Mouse (Mus musculus): Measurements from ENCODE around the gene Rnf187. TPM values are rescaled to one million over a fixed set of nuclear protein-coding genes. Genes with fewer than 3 reads are reported as not detected.
"Not testable (repeated sequence)": the region's sequence is repeated elsewhere in the genome, so short reads cannot be mapped to it uniquely, and the experiment has no call there.

The Rnf187 gene
- polyA plus RNA-seq, 1 experiment from 2014 or later: 601 TPM

GRCm38 (mm10) chr11:58963543-58963942 lies 24.8 kb upstream of the Rnf187 start:
- no peak overlapping the region for H3K9ac ChIP-seq
- ATAC-seq (ENCODE audit: low read depth): no peak
- no peaks in the 10 kb centered on the region for H3K9me3 ChIP-seq
- WGBS: 29% methylated on average over 17 of the region's 17 CpGs
- H3K4me3 ChIP-seq: no peak overlapping the region
- H3K4me1 ChIP-seq (replicated peaks): peaks cover 21% of the 10 kb centered on the region
- no peak overlapping the region for H3K27ac ChIP-seq (replicated peaks)
- H3K4me2 ChIP-seq: no peak overlapping the region
- H3K36me3 ChIP-seq: peaks cover 10% of the 10 kb centered on the region; the same call in 1 of the 2 replicates
- H3K27me3 ChIP-seq: peaks cover 16% of the 10 kb centered on the region

GRCm38 (mm10) chr11:58961364-58962177 lies 22.9 kb upstream of the Rnf187 start:
- Histone ChIP-seq H3K9me3 (no peaks in the 10 kb centered on the region), H3K27ac (replicated peaks) (no peak overlapping the region), H3K4me3 (no peak overlapping the region), H3K4me2 (no peak overlapping the region), H3K27me3 (peaks cover 16% of the 10 kb centered on the region), H3K9ac (no peak overlapping the region), H3K4me1 (replicated peaks) (peaks cover 40% of the 10 kb centered on the region), H3K36me3 (0 out of 2 replicates have a peak, but pooled peaks cover 15% of the 10 kb centered on the region)
- no peak for ATAC-seq (ENCODE audit: low read depth)
- 61% methylated on average over 50 of the region's 50 CpGs for WGBS

- H3K27ac ChIP-seq (replicated peaks): peak overlapping the region; percentile 84
- peak overlapping the region; percentile 73 for H3K9ac ChIP-seq
- peaks cover 47% of the 10 kb centered on the region for H3K4me1 ChIP-seq (replicated peaks)
- peaks cover 16% of the 10 kb centered on the region for H3K27me3 ChIP-seq
- peak overlapping the region; percentile 47 for H3K4me3 ChIP-seq
- peak overlapping the region; percentile 87 for H3K4me2 ChIP-seq
- H3K36me3 ChIP-seq: 0 out of 2 replicates have a peak, but pooled peaks cover 15% of the 10 kb centered on the region
- no peaks in the 10 kb centered on the region for H3K9me3 ChIP-seq
- WGBS: 2% methylated on average over 40 of the region's 40 CpGs
- peak; percentile 78 for ATAC-seq (ENCODE audit: low read depth)
Observed at GRCm38 (mm10) chr11:58959921-58960465, 21.3 kb upstream of the Rnf187 start.

GRCm38 (mm10) chr11:58959186-58959825 lies 20.6 kb upstream of the Rnf187 start:
- peak overlapping the region; percentile 47 for H3K4me3 ChIP-seq
- H3K36me3 ChIP-seq: 0 out of 2 replicates have a peak, but pooled peaks cover 15% of the 10 kb centered on the region
- no peak for ATAC-seq (ENCODE audit: low read depth)
- H3K9ac ChIP-seq: peak overlapping the region; percentile 73
- peak overlapping the region; percentile 87 for H3K4me2 ChIP-seq
- H3K27ac ChIP-seq (replicated peaks): peak overlapping the region; percentile 84
- H3K27me3 ChIP-seq: peaks cover 16% of the 10 kb centered on the region
- H3K4me1 ChIP-seq (replicated peaks): peaks cover 42% of the 10 kb centered on the region
- 31% methylated on average over 15 of the region's 15 CpGs for WGBS
- no peaks in the 10 kb centered on the region for H3K9me3 ChIP-seq

GRCm38 (mm10) chr11:58958536-58958935 lies 19.8 kb upstream of the Rnf187 start:
- Histone ChIP-seq H3K27ac (replicated peaks) (no peak overlapping the region), H3K4me2 (peak overlapping the region; percentile 87), H3K36me3 (0 out of 2 replicates have a peak, but pooled peaks cover 15% of the 10 kb centered on the region), H3K4me3 (no peak overlapping the region), H3K9ac (peak overlapping the region; percentile 95; the same call in 1 of the 2 replicates), H3K27me3 (peaks cover 16% of the 10 kb centered on the region), H3K9me3 (no peaks in the 10 kb centered on the region), H3K4me1 (replicated peaks) (peaks cover 42% of the 10 kb centered on the region)
- ATAC-seq (ENCODE audit: low read depth): no peak
- WGBS: 81% methylated on average over 6 of the region's 6 CpGs

GRCm38 (mm10) chr11:58957226-58957914 lies 18.7 kb upstream of the Rnf187 start:
- peak overlapping the region; percentile 87 for H3K4me2 ChIP-seq
- 0 out of 2 replicates have a peak, but pooled peaks cover 15% of the 10 kb centered on the region for H3K36me3 ChIP-seq
- H3K27ac ChIP-seq (replicated peaks): no peak overlapping the region
- H3K4me1 ChIP-seq (replicated peaks): peaks cover 51% of the 10 kb centered on the region
- H3K9me3 ChIP-seq: no peaks in the 10 kb centered on the region
- peak overlapping the region; percentile 74 for H3K4me3 ChIP-seq
- peaks cover 9% of the 10 kb centered on the region for H3K27me3 ChIP-seq
- no peak for ATAC-seq (ENCODE audit: low read depth)
- 87% methylated on average over 5 of the region's 5 CpGs for WGBS
- peak overlapping the region; percentile 95 for H3K9ac ChIP-seq

- Histone ChIP-seq H3K36me3 (0 out of 2 replicates have a peak, but pooled peaks cover 15% of the 10 kb centered on the region), H3K27me3 (no peaks in the 10 kb centered on the region), H3K27ac (replicated peaks) (peak overlapping the region; percentile 100), H3K4me3 (peak overlapping the region; percentile 74), H3K9ac (peak overlapping the region; percentile 95), H3K4me2 (peak overlapping the region; percentile 87), H3K9me3 (no peaks in the 10 kb centered on the region), H3K4me1 (replicated peaks) (peaks cover 65% of the 10 kb centered on the region)
- WGBS: 23% methylated on average over 8 of the region's 8 CpGs
- ATAC-seq (ENCODE audit: low read depth): no peak
Observed at GRCm38 (mm10) chr11:58955868-58956257, 17.1 kb upstream of the Rnf187 start.

GRCm38 (mm10) chr11:58955143-58955867 lies 16.6 kb upstream of the Rnf187 start:
- no peaks in the 10 kb centered on the region for H3K27me3 ChIP-seq
- peak overlapping the region; percentile 74 for H3K4me3 ChIP-seq
- peak overlapping the region; percentile 100 for H3K27ac ChIP-seq (replicated peaks)
- H3K4me2 ChIP-seq: peak overlapping the region; percentile 87
- under 1% methylated on average over 20 of the region's 20 CpGs for WGBS
- H3K9ac ChIP-seq: peak overlapping the region; percentile 95
- H3K9me3 ChIP-seq: no peaks in the 10 kb centered on the region
- peaks cover 71% of the 10 kb centered on the region for H3K4me1 ChIP-seq (replicated peaks)
- no peak; the same call in 1 of the 2 replicates for ATAC-seq (ENCODE audit: low read depth)
- 0 out of 2 replicates have a peak, but pooled peaks cover 15% of the 10 kb centered on the region for H3K36me3 ChIP-seq

GRCm38 (mm10) chr11:58954420-58955142 lies 15.9 kb upstream of the Rnf187 start, which contains the start of the genes Hist3h2a and Trim17:
Hist3h2a (plus strand) TSS chr11:58954685.
Trim17 (plus strand) TSS chr11:58954685.
- H3K4me1 ChIP-seq (replicated peaks): peaks cover 70% of the 10 kb centered on the region
- 0 out of 2 replicates have a peak, but pooled peaks cover 15% of the 10 kb centered on the region for H3K36me3 ChIP-seq
- H3K4me3 ChIP-seq: peak within 1 kb of the TSS; percentile 74
- peak within 1 kb of the TSS; percentile 87 for H3K4me2 ChIP-seq
- H3K9ac ChIP-seq: peak within 1 kb of the TSS; percentile 99
- WGBS: under 1% methylated on average over 49 of the region's 49 CpGs
- H3K27ac ChIP-seq (replicated peaks): peak within 1 kb of the TSS; percentile 100
- no peaks in the 10 kb centered on the region for H3K27me3 ChIP-seq
- ATAC-seq (ENCODE audit: low read depth): peak; percentile 92
- H3K9me3 ChIP-seq: no peaks in the 10 kb centered on the region

- H3K36me3 ChIP-seq: 0 out of 2 replicates have a peak, but pooled peaks cover 15% of the 10 kb centered on the region
- peak; percentile 17; the same call in 1 of the 2 replicates for ATAC-seq (ENCODE audit: low read depth)
- H3K9ac ChIP-seq: peak overlapping the region; percentile 99
- not testable (repeated sequence) for H3K27me3 ChIP-seq, H3K9me3 ChIP-seq
- peak overlapping the region; percentile 87 for H3K4me2 ChIP-seq
- peak overlapping the region; percentile 74 for H3K4me3 ChIP-seq
- peaks cover 65% of the 10 kb centered on the region for H3K4me1 ChIP-seq (replicated peaks)
- under 1% methylated on average over 17 of the region's 17 CpGs for WGBS
- H3K27ac ChIP-seq (replicated peaks): peak overlapping the region; percentile 100
Observed at GRCm38 (mm10) chr11:58954170-58954419, 15.4 kb upstream of the Rnf187 start.
